Comparison of ENCODE assay signal across 14 mouse cellular contexts in the genomic region with DNA sequence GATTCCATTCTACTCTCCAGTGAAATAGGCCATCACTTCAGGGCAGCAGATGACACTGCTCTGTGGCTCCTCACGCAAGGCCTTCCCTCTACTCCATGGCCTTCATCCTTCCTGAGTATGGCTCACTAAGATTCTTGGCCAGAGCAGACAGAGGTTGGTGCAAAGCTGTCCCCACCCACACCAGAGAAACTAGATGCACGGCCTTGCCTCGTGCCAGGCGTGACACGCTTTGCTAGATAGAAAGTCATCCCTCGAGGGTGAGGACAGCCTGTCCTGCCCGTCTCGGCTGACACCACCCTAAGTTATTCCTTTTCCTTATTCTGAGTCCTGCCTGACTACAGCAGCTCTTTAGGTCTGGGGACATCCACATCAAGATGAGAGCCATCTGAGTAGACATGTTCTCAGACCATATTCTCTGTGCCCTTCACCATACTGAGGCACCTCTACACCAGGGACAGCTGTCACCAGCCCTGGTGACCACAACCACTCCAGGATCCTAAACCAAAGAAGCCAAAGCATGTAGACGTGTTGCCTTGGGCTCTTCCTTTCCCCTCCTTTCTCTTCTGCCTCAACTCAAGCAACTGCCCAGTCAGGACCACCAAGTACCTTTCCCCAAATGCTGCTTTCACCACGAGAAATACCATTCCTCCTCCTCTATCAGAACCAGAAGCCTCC.
DNase-seq lines count a peak whose midpoint lies in the region; ATAC-seq and TF ChIP-seq lines count a peak whose summit lies in the region.
"Had no signal": no experiment of that assay in that cellular context is flagged by ENCODE, and none has a peak within 500 bp of the region (broad histone marks: within the 10 kb centered on the region; RNA-seq: fewer than 3 reads in every experiment).

No protein-coding gene starts in this region.

- H3K27ac ChIP-seq in hindbrain, embryonic 11.5 days (ENCODE audit: low read depth, low read length), result 0 out of 2 replicates have a peak overlapping the region, but pooled peaks have one; percentile 14
- no peak overlapping the region for H3K27ac ChIP-seq in hindbrain, embryonic 14.5 days
- H3K27ac ChIP-seq in neural tube, embryonic 13.5 days (replicated peaks), result peak overlapping the region; percentile 55
- H3K27ac ChIP-seq: limb, embryonic 13.5 days had no signal

- no peak for TF ChIP-seq POLR2A in myocyte (IDR thresholded peaks at IDR 0.05; ENCODE audit: insufficient read length, low read depth)

- H3K27me3 ChIP-seq in hindbrain, embryonic 11.5 days (ENCODE audit: control insufficient read depth, insufficient read depth, low read length), result no peaks in the 10 kb centered on the region
- H3K27me3 ChIP-seq in hindbrain, embryonic 14.5 days (ENCODE audit: control insufficient read depth, insufficient read depth, low read length), result no peaks in the 10 kb centered on the region
- H3K27me3 ChIP-seq in neural tube, embryonic 13.5 days, result no peaks in the 10 kb centered on the region
- no peaks in the 10 kb centered on the region for H3K27me3 ChIP-seq in myocyte (ENCODE audit: control insufficient read depth, insufficient read depth, insufficient read length)
- H3K27me3 ChIP-seq: limb, embryonic 13.5 days; neural tube, embryonic 15.5 days had no signal

- H3K36me3 ChIP-seq in hindbrain, embryonic 11.5 days (ENCODE audit: control insufficient read depth, insufficient read depth, low read length), result no peaks in the 10 kb centered on the region
- H3K36me3 ChIP-seq in hindbrain, embryonic 14.5 days (replicated peaks; ENCODE audit: control insufficient read depth, insufficient read depth), result no peaks in the 10 kb centered on the region
- H3K36me3 ChIP-seq in neural tube, embryonic 13.5 days, result no peaks in the 10 kb centered on the region
- H3K36me3 ChIP-seq in myocyte (ENCODE audit: control insufficient read depth, insufficient read depth), result no peaks in the 10 kb centered on the region
- H3K36me3 ChIP-seq: limb, embryonic 13.5 days; neural tube, embryonic 15.5 days had no signal

- H3ac ChIP-seq in myocyte (ENCODE audit: control insufficient read depth, insufficient read length), result no peak overlapping the region

- no peak overlapping the region for H3K4me3 ChIP-seq in hindbrain, embryonic 11.5 days (ENCODE audit: low read depth, low read length)
- no peak overlapping the region for H3K4me3 ChIP-seq in hindbrain, embryonic 14.5 days (replicated peaks; ENCODE audit: low read length)
- H3K4me3 ChIP-seq in neural tube, embryonic 13.5 days, result no peak overlapping the region
- no peak overlapping the region for H3K4me3 ChIP-seq in myocyte
- H3K4me3 ChIP-seq: limb, embryonic 13.5 days; neural tube, embryonic 15.5 days had no signal

- H3K9ac ChIP-seq in hindbrain, embryonic 11.5 days (ENCODE audit: low read depth, low read length), result no peak overlapping the region
- H3K9ac ChIP-seq in hindbrain, embryonic 14.5 days, result no peak overlapping the region
- H3K9ac ChIP-seq in neural tube, embryonic 13.5 days, result no peak overlapping the region
- H3K9ac ChIP-seq: limb, embryonic 13.5 days; neural tube, embryonic 15.5 days had no signal

- H3K4me2 ChIP-seq in hindbrain, embryonic 11.5 days (replicated peaks; ENCODE audit: low read depth, low read length), result no peak overlapping the region
- H3K4me2 ChIP-seq in hindbrain, embryonic 14.5 days (replicated peaks), result no peak overlapping the region
- H3K4me2 ChIP-seq in neural tube, embryonic 13.5 days, result no peak overlapping the region
- peak overlapping the region; percentile 41 for H3K4me2 ChIP-seq in myocyte (ENCODE audit: low read depth)
- H3K4me2 ChIP-seq: heart, embryonic 11.5 days; limb, embryonic 13.5 days; neural tube, embryonic 15.5 days had no signal

- H3K4me1 ChIP-seq in hindbrain, embryonic 11.5 days (replicated peaks; ENCODE audit: control insufficient read depth, insufficient read depth, low read length), result peaks cover 12% of the 10 kb centered on the region; the same call in 1 of the 2 replicates
- peaks cover 27% of the 10 kb centered on the region for H3K4me1 ChIP-seq in hindbrain, embryonic 14.5 days (replicated peaks; ENCODE audit: control insufficient read depth, insufficient read depth, low read length)
- H3K4me1 ChIP-seq in neural tube, embryonic 13.5 days (replicated peaks), result peaks cover 76% of the 10 kb centered on the region

- WGBS in hindbrain, embryonic 11.5 days, result 91% methylated on average over 10 of the region's 10 CpGs
- 88% methylated on average over 10 of the region's 10 CpGs for WGBS in hindbrain, embryonic 14.5 days
- WGBS in neural tube, embryonic 13.5 days, result 91% methylated on average over 10 of the region's 10 CpGs

- H3K9me3 ChIP-seq in hindbrain, embryonic 11.5 days (ENCODE audit: control insufficient read depth, low read length), result no peaks in the 10 kb centered on the region
- no peaks in the 10 kb centered on the region for H3K9me3 ChIP-seq in hindbrain, embryonic 14.5 days (ENCODE audit: control insufficient read depth, low read length)
- H3K9me3 ChIP-seq in neural tube, embryonic 13.5 days, result no peaks in the 10 kb centered on the region
- H3K9me3 ChIP-seq: limb, embryonic 13.5 days; neural tube, embryonic 15.5 days had no signal

- no peak for ATAC-seq in hindbrain, embryonic 11.5 days (ENCODE audit: low FRiP score)
- no peak for ATAC-seq in hindbrain, embryonic 14.5 days (ENCODE audit: low FRiP score)
- no peak for ATAC-seq in neural tube, embryonic 13.5 days (ENCODE audit: low read depth)
- ATAC-seq: intestine, postnatal 0 days had no signal

- H3K79me2 ChIP-seq in myocyte (ENCODE audit: control insufficient read depth, insufficient read depth), result peaks cover 4% of the 10 kb centered on the region

- DNase-seq in hindbrain, embryonic 11.5 days (ENCODE audit: low spot score), result no peak
- DNase-seq in hindbrain, embryonic 14.5 days (ENCODE audit: low spot score), result no peak
- no peak for DNase-seq in neural tube, embryonic 10.5 days (ENCODE audit: extremely low spot score, low spot score)
- peak; percentile 80 to 88 for DNase-seq in adrenal gland, postnatal 36 days
- no peak for DNase-seq in layer of hippocampus, adult 18-20 months (ENCODE audit: low spot score in 2 of 2)
- DNase-seq: gastrocnemius, postnatal 25 days; right cerebral cortex, postnatal 25 days; thymus, postnatal 36 days had no signal

TF ChIP-seq in myocyte, 11 proteins besides CTCF, POLR2A, EP300 and RAD21:
- TF ChIP-seq TCF12 (IDR thresholded peaks at IDR 0.05; ENCODE audit: insufficient read depth, poor library complexity, severe bottlenecking) (no peak), MYOG (IDR thresholded peaks at IDR 0.05; ENCODE audit: control insufficient read depth in 1 of 3, insufficient read depth in 1 of 3, insufficient read length in 2 of 3, low read depth in 2 of 3) (peak; percentile 17 to 86 (median 53)), MYOD1 (IDR thresholded peaks at IDR 0.05; ENCODE audit: control insufficient read depth in 1 of 3, insufficient read length in 2 of 3, low read depth in 2 of 3) (peak in 2 of 3 experiments; percentile 40 to 57)

Comparison
In these comparisons a context has a peak if more than half of its experiments do, and no peak if none do; other contexts are left out.
1. DNase-seq: peak in adrenal gland, postnatal 36 days (2 of 2); none in hindbrain, embryonic 11.5 days (single experiment), hindbrain, embryonic 14.5 days (single experiment), neural tube, embryonic 10.5 days (single experiment) and layer of hippocampus, adult 18-20 months (0 of 2).